Mouse (Mus musculus) embryonic fibroblast, embryonic 13.5 days (primary cell): ENCODE results near the gene Ndufa5.

Experiments
- CTCF ChIP-seq: IDR thresholded peaks from 2 replicates; pipeline ENCODE4 v1.5.1; 2011; ENCODE audit warnings: mild to moderate bottlenecking, control low read depth, low read length, moderate library complexity, borderline replicate concordance; ENCODE audit not compliant: insufficient read depth
- POLR2A ChIP-seq: IDR thresholded peaks from 2 replicates; pipeline ENCODE4 v1.6.1; 2011; ENCODE audit warnings: low read depth, mild to moderate bottlenecking, control low read depth, low read length, moderate library complexity

DNA sequence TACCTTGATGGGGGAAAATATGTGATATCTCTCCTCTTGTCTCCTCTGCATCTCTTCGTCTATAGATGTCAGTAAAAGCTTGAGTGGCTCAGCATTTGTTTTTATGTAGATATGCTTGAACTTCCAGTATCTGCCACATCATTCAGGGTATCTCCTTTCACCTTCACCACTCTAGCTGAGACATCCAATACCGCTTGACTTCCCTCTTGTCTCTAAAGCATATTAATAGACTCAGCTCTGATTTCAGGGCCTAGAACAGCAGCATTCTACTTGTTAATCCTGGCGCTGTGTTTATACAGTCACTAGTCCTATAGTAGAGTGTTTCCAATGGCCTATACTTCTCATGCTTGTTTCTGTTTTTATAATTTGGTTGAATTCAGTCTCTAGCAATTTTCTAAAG, 5.0 kb upstream of the Ndufa5 start:
- TF ChIP-seq POLR2A (no peak), CTCF (no peak)
